Mouse (Mus musculus): ENCODE results near the gene Krt23.

Krt23 gene

DNA sequence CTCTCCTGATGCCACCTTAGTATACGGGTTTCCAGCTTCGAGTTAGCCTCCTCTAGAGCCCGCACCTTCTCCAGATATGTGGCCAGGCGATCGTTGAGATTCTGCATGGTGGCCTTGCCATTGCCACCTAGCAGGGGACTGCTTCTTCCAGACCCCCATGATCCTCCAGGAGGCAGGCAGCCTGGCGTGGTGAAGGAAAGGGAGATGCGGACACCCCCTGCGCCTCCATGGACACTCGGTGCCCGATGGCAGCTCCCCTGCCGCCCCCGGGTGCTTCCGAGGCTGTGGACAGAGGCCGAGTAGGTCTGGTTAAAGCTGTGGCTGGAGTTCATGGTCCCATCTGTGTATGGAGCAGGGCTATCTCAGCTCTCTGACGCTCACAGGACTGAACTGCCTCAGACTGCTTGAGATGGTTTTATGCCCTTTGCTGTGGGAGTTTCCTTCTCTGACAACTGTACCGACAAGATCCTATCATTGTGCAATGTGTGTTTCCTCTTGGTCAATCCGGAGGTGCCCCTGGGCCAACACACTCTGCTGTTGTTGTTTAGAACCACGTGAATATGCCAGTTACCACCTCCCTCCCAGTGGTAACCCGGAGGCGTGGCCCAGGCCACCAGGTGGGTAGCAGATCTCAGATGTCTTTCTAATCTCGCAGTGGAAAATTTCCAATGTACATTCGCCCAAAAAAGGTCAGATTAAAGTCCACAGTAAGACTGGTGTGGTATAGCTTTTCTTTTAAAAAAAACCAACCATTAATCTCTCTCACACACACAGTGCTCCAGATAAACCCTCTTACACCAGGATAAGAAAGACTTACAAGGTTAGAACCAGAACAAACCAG, at the start of gene Krt23:
Gene Krt23 (minus strand): TSS at position 405 of the 841 bp plus-strand sequence.
- DNase-seq (ENCODE audit: low spot score in 2 of 2) = no peak

DNA sequence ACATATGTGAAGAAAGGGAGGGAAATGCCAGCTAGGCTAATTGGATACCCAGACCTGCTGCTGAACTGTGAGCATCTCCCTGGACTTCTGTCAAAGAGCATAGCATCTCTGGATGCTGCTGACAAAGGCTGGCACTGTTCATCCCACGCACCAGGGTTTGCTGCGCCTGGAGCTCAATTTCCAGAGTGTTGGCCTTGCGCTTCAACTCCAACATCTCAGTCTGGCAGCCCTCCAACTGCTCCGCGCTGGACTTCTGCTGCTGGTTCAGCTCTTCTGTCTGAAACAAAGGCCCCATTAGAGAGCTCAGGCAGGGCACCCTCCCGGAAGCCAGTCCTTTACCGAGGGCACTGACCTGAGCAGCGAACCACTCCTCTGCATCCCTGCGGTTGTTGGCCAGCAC, 46.8 kb upstream of the Krt23 start:
- peak; percentile 13 to 58 for DNase-seq (ENCODE audit: low spot score in 2 of 2)

DNA sequence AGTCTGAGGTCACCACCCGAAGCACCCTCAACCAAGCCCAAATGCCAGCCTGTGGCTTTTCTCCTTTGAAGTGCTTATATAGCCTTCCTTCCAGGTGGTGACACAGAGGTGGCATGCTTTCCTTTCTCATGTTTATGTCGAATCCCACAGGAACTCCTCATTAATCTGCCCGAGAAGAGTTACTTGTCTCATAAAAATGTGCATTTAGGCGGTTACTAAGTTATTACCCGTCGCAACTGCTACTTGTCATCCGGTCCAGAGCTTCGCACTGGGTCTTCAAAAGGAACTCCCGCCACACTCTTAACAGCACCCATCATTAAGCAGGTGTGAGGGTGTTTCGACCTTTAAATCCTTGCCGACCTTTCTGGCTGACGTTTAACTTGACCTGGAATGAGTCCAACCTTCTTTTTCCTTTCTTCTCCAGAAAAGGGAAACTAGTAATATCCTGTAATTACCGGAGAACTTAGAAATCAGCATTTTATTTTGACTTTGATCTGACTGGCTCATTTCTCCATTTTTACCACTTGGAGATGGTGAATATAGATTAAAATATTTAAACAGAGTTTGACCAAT, 28.4 kb upstream of the Krt23 start, which contains the start of gene Krt39:
Gene Krt39 (minus strand): TSS at position 51 of the 573 bp plus-strand sequence.
- DNase-seq (ENCODE audit: low spot score in 2 of 2) = no peak

DNA sequence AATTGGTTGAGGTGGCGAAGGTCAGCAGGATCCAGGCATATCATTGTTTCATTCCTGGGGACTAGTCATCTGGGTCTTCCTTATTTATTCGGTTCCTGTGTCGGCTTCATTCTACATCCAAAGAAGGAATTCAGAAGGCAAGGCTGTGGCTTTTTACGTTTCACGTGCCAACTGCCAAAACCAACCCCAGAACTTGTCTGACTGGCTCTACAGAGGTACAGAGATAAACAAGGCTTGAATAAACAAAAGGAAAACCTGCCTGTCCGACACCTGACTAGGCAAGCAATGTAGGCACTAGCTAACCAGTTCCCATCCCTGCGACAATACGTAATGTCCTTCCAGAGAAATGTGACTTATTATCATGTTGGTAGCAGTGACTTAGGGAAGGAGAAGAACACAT, 21.2 kb upstream of the Krt23 start:
- DNase-seq (ENCODE audit: low spot score in 2 of 2) = no peak

DNA sequence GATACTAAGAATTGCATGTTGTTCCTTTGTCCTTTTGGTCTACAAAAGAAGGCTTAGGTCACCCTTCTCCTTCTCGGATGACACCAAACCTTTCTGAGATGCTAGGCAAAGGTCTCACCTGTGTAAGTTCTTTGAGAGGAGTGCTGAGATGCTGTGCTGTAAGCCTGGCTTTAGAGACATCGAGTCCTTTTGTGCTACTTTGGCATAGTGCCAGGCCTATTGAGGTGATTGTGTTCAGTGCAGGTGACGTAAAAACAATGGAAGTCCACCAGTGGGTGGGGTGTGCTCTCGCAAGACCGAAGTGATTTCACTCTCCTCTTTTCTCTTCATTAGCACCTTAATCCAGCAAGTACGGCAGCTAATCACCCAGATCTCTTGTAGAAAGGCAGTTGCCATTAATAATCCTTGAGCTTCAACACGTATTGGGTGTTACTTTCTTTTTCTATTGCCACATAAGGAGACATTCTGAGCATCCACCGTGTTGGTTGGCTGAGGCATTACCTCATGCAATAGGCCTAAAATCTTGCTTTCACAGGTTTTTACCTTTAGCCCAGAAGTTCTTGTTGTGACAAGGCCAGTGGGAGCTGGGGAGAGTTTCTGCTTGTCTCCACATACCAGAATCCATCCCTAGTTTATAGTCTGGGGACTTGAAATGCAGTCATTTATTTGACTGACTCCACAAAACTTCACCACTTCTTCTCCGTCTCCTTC, 7.3 kb upstream of the Krt23 start:
- DNase-seq (ENCODE audit: low spot score in 2 of 2) = no peak

DNA sequence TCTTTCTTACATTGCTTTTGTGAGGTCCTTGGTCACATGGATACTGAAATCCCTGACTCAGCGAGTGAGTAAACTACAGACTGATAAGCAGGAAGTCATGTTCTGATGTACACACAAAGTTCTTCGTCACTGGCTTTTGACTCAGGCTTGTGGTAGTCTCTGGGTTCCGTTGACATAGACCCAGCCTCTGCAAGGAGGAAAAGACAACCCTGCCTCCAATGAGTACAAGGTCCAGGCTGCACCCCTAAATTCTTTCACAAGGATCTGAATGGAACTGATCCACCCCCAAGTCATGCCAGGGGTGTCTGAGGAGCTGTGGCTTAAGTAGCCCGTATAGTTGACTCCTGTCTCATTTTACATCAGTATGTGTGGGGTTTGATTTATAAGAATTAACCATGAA, 3.5 kb upstream of the Krt23 start:
- DNase-seq (ENCODE audit: low spot score in 2 of 2) = no peak

DNA sequence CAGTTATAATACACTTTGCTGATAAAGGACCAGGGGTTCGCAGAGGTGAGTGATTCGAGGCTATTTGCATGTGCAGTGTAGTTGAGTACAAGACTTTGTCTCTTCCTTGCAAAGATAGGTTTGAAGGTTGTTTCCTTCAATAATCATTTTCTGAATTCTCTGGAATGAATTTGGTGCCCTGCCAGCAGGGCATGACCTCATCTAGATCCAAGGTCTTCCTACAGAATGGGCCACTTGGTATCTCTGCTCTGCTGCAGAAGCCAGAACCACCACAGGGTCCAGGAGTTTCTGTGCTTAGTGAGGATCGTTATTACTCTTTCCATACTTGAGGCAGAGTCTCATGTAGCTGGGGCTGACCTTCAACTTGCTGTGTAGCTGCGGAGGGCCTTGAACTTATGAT, 1.8 kb upstream of the Krt23 start:
- no peak for DNase-seq (ENCODE audit: low spot score in 2 of 2)

DNA sequence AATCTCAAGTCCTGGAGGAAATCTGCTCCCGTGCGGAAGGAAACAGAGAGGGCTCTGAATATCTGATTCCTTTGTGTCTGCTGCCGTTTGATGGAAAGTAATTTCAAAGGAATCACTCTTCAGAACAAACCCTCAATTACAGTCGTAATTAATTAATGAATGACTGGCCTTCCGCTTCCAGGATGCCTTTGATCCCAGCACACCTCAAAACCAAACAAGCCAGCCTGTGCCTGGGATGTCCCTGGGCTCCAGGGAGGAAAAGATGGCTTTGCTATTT, 575 bp upstream of the Krt23 start:
- no peak for DNase-seq (ENCODE audit: low spot score in 2 of 2)

DNA sequence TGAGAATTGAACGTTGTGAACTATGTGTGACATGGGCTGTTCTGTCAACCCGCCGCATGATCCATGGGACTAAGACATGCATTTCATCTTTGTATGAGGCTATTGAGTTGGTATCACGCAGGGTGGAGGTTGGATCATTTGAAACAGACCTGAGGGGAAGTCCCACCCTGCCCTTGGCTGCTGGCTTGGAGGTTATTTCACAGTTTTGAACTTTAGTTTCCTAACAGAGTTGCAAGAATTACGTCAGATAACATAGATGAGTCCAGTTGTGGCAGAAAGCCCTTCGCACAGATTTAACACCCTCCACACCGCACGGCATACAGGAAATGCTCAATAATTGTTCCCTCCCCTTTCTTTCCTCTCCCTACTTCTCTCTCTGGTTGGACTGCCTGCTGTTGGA, 1.9 kb downstream of the Krt23 start:
- no peak for DNase-seq (ENCODE audit: low spot score in 2 of 2)

DNA sequence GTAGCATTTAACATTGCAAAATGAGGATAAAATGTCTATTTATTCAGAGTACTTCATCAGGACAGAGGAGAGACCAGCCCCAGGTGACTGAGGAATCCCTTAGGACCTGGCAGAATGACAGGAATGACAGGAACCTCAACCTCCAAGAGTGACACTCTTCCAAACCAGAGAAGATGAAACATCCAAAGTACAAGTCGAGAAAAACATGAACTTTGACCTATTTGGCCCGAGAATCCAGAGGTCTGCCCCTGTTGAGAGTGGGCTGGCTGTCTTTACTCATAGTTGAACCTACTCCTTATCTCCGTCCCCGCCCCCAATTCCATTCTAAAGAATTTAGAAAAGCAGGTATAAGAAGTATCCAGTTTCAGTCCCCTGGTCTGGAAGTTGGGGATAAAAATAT, 2.3 kb downstream of the Krt23 start:
- no peak for DNase-seq (ENCODE audit: low spot score in 2 of 2)

DNA sequence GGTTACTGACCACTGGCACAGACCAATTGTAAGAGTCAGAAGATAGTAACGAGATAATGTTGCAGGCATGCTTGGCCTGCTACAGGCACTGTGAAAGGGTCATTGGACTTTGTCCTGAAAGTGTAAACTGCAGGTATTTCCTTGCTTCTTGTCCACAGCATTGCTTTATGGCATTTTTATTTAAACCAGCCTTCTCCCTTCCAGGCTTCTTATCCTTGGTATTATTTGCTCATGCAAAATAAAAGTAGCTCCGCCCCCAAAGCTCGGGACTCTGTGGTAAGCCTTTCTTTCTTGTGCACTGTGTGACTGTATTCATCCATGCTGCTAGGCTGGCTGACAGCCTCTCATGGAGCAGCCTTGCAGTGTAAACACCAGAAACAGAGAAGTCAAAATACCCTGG, 3.7 kb downstream of the Krt23 start:
- DNase-seq (ENCODE audit: low spot score in 2 of 2) = no peak

DNA sequence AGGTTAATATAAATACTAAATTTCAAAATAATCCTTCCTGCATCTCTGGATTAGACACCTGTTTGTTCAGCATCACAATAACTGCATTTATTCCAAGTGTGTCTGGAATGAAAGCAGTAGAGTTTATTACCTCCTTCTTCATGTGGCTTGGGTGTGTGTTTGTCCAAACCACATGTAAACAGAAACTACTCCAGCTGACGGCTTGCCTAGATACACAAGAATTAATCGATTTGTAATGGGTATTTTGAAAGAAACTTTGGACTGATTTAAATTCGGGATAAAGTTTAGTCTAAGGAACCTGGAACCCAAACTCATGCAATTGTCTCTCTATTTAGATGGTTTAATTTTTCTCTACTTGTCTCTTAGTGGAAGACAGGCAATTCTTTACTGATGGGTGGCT, 18.0 kb downstream of the Krt23 start:
- DNase-seq (ENCODE audit: low spot score in 2 of 2) = no peak

DNA sequence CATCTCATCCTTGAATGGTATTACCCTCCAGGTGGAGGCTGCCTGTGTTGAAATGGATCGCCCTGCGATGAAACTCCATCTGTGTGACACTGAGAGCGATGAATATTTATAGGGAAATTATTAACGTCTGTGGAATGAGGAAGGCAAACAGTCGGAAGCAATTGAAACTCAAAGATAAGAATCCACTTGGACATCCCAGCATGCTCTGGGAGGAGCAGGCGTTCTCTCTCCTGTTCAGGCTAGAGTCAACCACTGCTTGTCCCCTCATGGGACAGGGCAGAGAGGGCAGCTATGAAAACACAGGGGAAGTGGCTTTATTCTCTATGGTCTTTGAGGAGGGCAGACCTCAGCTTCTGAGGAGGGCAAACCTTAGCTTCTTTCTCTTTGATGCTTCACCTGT, 19.5 kb downstream of the Krt23 start:
- DNase-seq (ENCODE audit: low spot score in 2 of 2) = no peak

DNA sequence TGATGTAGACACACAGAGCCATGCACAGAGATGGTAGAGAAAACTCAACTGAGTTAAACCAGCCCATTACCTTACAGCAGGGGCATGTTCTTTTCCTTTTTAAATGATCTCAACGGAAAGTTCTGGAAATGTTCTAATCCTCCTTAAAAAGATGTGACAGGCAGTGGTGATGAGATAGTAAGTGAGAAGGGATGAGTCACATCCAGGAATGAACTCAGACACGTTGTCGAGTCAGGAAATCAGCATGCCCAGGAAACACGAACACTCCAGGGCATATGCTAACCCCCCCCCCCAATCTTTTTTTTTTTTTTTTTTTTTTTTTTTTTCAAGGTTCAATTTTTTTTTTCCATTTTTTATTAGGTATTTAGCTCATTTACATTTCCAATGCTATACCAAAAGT, 20.5 kb downstream of the Krt23 start:
- no peak for DNase-seq (ENCODE audit: low spot score in 2 of 2)

DNA sequence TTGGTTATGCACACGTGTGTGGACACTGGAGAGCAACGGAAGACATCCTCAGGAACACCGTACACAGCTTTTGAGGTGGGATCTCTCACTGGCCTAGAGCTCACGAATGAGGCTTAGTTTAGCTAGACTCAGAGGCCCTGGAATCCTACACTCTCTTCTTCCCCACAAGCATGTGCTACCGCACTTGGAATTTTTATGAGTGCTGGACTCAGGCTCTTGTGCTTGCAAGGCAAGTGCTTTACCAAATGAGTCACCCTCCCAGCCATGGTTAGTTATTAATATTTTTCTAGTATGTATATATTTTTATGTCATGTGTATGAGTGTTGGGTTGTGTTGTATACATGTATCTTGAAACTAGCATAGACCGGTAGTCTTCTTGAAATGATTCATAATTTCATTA, 21.0 kb downstream of the Krt23 start:
- no peak for DNase-seq (ENCODE audit: low spot score in 2 of 2)

DNA sequence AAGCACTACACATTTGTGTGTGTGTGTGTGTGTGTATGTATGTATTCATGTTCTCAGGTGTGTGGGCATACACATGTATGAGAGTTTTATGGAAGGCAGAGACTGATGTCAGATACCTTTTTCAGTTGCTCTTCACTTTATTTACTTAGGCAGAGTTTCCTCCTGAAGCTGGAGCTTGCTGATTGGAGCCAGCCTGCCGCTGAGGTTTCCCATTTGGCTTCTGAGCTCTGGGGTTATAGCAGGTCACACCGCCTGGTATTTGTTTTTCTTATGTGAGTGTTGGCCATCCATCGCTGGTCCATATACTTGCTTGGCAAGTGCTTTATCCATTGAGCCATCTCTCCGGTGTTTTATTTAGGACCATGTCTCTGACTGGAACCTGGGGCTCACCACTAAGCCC, 23.7 kb downstream of the Krt23 start:
- DNase-seq (ENCODE audit: low spot score in 2 of 2) = no peak

DNA sequence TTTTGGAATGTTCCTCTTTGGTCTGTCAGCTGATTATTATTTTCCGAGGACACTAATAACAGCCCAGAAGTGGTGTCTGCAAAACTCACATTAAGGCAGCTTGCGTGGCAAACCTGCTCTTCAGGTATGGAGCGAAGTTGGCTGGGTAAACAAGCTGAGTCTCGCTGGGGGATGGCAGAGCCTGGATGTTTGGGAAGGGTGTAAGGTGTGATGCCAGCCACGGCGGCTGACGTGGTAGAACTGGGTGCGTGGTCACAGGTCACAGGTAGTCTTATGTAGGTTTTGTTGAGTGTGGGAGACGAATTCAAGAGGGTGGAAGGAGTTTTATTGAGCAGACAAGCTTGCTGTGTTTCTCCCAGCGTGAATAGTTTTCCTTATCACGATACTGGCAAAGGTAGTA, 24.4 kb downstream of the Krt23 start:
- no peak for DNase-seq (ENCODE audit: low spot score in 2 of 2)

DNA sequence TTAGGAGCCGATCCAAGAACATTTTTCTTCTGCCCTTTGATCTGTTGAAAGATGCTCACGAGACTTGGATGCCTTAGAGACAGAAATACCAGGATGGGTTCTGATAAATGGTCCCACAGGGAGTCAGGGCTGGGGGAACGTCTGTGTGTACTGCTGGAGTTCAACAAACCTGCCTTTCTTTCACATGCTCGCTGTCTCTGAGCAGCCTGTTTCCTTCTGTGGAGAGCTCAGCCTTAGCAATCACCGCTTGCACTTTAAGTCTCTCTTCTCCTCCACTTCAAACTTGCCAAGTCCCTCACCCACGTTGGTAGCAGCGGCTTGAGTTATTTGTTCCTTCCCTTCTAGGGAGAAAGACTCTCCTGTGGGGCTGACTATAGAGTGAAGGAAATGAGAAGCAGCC, 26.6 kb downstream of the Krt23 start:
- peak in 1 of 2 experiments; percentile 59 for DNase-seq (ENCODE audit: low spot score in 2 of 2)

DNA sequence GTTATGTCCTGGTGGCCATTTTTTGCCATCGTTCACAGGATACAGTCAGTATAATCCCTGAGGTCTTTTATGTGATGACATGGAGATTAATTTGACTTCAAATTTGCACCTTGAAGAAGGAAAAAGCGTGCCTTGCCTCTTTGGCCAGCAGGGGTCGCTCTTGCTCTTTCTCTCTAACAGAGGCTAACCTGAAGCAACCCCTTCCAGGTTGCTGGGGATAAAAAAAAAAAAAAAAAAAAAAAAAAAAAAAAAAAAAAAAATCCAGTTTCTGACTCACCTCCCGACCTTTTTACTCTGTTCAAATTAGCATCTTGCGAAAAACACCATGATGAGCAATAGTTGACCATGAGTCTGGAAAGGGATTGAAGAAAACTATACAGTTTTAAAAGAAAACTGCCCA, 28.1 kb downstream of the Krt23 start:
- peak in 1 of 2 experiments; percentile 86 for DNase-seq (ENCODE audit: low spot score in 2 of 2)

DNA sequence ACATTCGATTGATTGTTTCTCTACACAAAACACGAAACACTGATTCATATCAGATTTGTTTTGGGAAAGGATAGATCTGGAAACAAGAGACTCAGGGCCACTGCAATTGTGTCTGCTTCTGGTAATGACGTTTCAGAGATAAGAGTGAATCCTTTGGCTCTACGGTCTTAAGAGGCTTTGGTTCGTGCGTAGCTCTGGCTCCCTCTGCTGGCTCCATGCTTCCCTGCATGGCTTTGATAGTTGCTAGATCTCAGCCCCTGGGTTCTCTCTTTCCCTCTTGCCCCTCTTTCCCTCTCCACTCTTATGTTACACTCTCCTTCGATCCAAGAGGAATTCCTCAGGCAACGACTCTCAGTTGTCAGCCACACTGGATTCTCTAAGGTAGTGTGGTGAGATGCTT, 29.8 kb downstream of the Krt23 start:
- peak in 1 of 2 experiments; percentile 76 for DNase-seq (ENCODE audit: low spot score in 2 of 2)

DNA sequence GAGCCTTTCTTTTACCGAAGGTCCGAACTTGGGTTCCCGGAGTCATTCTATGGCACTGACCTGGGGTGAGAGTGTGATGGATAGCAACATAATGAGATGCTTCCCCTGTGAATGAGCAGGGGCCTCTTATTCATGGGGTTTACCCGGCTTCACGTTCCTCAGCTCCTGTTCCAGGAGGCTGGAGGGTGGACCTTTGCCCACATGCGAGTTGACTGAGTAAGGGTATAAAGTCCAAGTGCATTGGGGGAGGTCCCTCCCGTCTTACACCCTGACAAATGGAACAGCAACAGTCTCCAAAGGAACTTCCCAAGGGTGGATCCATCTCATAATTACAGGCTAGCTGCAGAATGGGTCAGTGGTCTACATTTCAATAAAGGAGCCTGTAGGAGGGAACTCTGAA, 31.2 kb downstream of the Krt23 start:
- DNase-seq (ENCODE audit: low spot score in 2 of 2) = no peak

DNA sequence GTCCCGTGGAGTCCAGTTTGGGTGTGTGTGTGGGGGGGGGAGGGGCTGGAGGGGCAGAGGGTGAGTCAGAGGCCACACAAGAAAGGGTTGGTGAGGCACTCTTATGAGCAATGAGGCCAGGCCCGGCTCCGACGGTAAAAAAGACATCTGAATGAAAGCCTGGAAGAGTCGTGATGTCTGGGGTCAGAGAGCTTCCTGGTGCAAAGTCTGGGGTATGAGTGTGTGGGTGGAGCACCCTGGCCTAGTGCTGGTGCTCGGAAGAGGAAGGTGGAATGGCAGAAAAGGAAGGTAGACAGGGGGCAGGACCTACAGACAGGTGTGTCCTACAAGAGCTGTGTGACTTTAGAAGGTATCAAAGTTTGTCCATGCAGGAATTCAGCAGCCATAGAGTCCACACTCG, 34.0 kb downstream of the Krt23 start:
- no peak for DNase-seq (ENCODE audit: low spot score in 2 of 2)

DNA sequence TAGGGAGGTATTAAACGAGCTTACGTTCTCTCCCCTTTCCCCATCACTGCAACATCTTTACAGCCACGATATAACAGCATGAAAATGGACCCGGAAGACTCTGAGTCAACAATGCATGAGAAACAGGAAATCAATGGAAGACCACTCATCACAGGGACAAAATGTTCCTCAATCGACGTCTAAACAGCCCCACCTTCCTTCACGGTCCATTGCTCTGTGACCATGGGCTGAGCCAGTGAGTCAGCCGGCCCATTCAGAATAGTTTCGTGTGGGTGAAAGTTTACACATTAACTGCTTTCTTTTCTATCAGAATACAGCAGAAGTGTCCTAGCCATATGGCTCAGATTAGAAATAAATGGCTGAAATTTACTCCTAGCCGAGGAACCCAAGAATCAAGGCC, 38.2 kb downstream of the Krt23 start:
- DNase-seq (ENCODE audit: low spot score in 2 of 2) = no peak

All from left cerebral cortex, adult 9 months (tissue).